Mouse (Mus musculus): ENCODE data around the gene Trpc4ap.

GRCm38 (mm10) chr2:155616971-155617370 is 75.2 kb downstream of the Trpc4ap start:
- TF ChIP-seq CTCF (IDR thresholded peaks at IDR 0.05; ENCODE audit: borderline replicate concordance, insufficient read depth, low read length) (no peak), POLR2A (IDR thresholded peaks at IDR 0.05; ENCODE audit: low read depth, low read length) (no peak)
